Mouse (Mus musculus) testis, adult 2 months (tissue): ENCODE measurements at regions not wholly inside any gene's neighbourhood (a gene's known extent, or its start where the extent isn't known, plus 50 kb on each side); places are given as distances from the start of the nearest gene placed in this dataset.

Experiments
- H3K27ac ChIP-seq: fragments of 200-500 bp; 2 replicates; pipeline ENCODE4 v1.5.1; 2012; ENCODE audit warnings: low read depth, low read length; ENCODE audit not compliant: control insufficient read depth, insufficient read depth
- H3K27me3 ChIP-seq: fragments of 200-500 bp; 2 replicates; pipeline ENCODE4 v1.6.1; 2012; ENCODE audit warnings: mild to moderate bottlenecking, low read length, moderate library complexity; ENCODE audit not compliant: control insufficient read depth, insufficient read depth
- H3K36me3 ChIP-seq: fragments of 200-500 bp; 2 replicates; pipeline ENCODE4 v1.6.1; 2012; ENCODE audit warnings: mild to moderate bottlenecking, low read length; ENCODE audit not compliant: control insufficient read depth, insufficient read depth
- H3K4me1 ChIP-seq: fragments of 200-500 bp; 2 replicates; pipeline ENCODE4 v1.6.1; 2012; ENCODE audit warnings: low read length; ENCODE audit not compliant: control insufficient read depth, insufficient read depth
- H3K4me3 ChIP-seq: fragments of 200-500 bp; 2 replicates; pipeline ENCODE4 v1.5.1; 2012; ENCODE audit warnings: low read depth, mild to moderate bottlenecking, low read length, moderate library complexity, mixed read lengths; ENCODE audit not compliant: control insufficient read depth
- CTCF ChIP-seq: fragments of 200-500 bp; IDR thresholded peaks from 2 replicates; pipeline ENCODE4 v1.5.1; 2012; ENCODE audit warnings: low read depth, mild to moderate bottlenecking, inconsistent platforms, low read length, moderate library complexity; ENCODE audit not compliant: control insufficient read depth, insufficient read depth, insufficient replicate concordance
- POLR2A ChIP-seq: fragments of 200-500 bp; IDR thresholded peaks from 2 replicates; pipeline ENCODE4 v1.6.1; 2012; ENCODE audit warnings: low read depth, mild to moderate bottlenecking, inconsistent platforms, low read length, moderate library complexity; ENCODE audit not compliant: control insufficient read depth

DNA sequence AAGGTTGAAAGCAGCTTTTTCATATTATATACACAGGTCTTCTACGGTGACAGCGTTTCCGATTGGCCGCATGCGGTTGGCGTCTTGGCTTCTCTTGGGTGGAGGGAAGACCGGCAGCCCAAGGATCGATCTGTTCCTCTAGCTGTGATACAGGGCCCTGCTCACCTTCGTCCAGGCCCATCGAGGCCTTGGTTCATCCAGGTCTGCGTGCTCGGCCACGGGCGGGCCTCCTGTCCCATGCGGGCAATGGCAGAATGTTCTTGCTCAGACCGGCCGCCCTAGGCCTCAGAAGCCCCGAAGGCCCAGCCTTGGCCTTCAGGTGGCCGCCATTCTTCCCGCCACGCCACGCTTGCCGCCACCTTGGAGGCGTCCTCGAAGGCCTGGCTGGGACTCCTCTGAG lies 194.4 kb upstream of the Ppp6c start:
- Histone ChIP-seq H3K27me3 (no peaks in the 10 kb centered on the region), H3K36me3 (no peaks in the 10 kb centered on the region), H3K4me1 (peaks cover 2% of the 10 kb centered on the region), H3K4me3 (peak overlapping the region; percentile 97), H3K27ac (peak overlapping the region; percentile 97)
- no peak; the same call in 1 of the 2 replicates for TF ChIP-seq POLR2A
- TF ChIP-seq CTCF, result no peak

DNA sequence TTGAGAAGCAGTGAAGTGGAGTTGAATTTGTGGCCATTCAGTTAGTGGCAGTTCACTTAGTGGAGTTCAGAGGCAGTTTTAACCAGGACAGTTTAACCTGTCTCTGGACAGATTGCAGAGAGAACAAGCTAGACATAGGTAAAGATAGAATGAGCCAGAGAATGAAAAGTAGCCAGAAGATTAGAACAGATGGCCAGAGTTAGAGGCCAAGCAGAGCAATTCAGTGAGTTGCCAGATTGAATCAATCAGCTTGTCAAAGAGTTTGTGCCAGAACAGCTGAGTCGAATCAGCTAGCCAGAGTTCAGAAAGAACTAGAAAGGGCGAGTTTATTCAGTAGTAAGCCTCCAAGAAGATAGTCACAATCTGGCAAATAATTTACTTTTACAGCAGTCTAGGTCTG lies 174.1 kb upstream of the Ppp6c start:
- no peaks in the 10 kb centered on the region for H3K4me1 ChIP-seq
- no peak overlapping the region for H3K27ac ChIP-seq
- H3K36me3 ChIP-seq, result no peaks in the 10 kb centered on the region
- no peak for TF ChIP-seq CTCF
- TF ChIP-seq POLR2A, result no peak
- no peaks in the 10 kb centered on the region for H3K27me3 ChIP-seq
- no peak overlapping the region for H3K4me3 ChIP-seq

DNA sequence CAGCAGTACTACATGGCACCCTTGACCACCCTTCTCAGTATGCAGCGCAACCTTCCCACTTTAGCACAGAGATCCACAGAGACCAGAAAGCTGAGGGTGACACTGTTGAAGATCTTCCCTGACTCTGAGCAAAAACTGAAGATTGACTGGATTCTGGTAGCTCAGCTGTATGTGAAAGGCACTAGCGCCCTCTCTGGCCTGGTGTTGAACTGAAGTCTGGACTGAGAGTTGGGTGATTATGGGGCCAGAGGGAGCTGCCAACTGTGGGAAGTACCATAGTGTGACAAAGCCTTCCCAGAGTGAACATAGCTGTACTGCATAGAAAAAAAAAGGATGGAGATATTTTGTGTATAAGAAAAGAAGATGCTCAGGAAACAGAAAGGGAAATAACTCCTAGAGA lies 173.3 kb upstream of the Ppp6c start:
- TF ChIP-seq CTCF (no peak), POLR2A (no peak)
- no peaks in the 10 kb centered on the region for H3K27me3 ChIP-seq
- H3K27ac ChIP-seq, result no peak overlapping the region
- no peak overlapping the region for H3K4me3 ChIP-seq
- H3K36me3 ChIP-seq, result no peaks in the 10 kb centered on the region
- H3K4me1 ChIP-seq, result no peaks in the 10 kb centered on the region

DNA sequence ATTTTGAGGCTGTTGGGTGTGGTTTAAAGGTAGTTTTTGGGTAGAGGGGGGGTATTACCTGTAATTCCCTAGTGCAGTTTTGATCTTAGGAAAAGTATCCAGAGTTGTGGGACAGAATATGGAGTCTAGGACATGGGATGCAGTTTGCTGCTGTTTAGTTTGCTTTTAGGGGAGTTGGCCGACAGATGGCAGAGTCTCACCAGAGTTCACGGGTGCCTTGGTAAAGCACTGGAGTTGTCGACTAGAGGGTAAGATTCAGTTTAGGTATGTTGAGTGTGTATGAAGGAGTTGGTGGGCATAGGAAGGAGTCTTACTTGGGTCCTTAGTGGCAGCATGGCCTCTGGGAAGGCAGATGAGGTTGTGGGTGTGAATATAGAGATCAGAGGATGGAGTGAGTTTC lies 168.4 kb upstream of the Ppp6c start:
- no peak overlapping the region for H3K4me3 ChIP-seq
- TF ChIP-seq CTCF, result no peak
- TF ChIP-seq POLR2A, result no peak
- H3K36me3 ChIP-seq, result no peaks in the 10 kb centered on the region
- no peak overlapping the region for H3K27ac ChIP-seq
- no peaks in the 10 kb centered on the region for H3K4me1 ChIP-seq
- H3K27me3 ChIP-seq, result no peaks in the 10 kb centered on the region

DNA sequence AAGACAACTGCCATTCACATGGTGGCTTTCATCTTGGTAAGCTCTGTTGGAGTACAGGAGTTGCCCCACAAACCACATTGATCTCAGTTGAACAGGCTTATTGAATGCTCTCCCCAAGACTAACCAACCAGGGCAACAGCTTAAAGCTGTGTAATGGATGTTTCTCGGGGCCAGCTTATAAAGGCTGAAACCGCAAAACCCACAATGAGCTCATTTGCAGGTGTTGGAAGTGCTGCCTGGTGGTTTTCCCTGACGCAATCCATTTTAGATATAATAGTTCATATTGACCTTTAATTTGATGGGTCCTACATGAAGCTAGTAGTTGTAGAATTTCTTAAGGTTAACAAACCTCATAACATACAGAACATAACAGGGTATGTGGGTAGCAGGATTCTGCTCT lies 151.0 kb upstream of the Ppp6c start:
- no peak overlapping the region for H3K4me3 ChIP-seq
- H3K27me3 ChIP-seq, result no peaks in the 10 kb centered on the region
- TF ChIP-seq POLR2A (no peak), CTCF (no peak)
- no peaks in the 10 kb centered on the region for H3K36me3 ChIP-seq
- H3K4me1 ChIP-seq, result no peaks in the 10 kb centered on the region
- no peak overlapping the region for H3K27ac ChIP-seq

DNA sequence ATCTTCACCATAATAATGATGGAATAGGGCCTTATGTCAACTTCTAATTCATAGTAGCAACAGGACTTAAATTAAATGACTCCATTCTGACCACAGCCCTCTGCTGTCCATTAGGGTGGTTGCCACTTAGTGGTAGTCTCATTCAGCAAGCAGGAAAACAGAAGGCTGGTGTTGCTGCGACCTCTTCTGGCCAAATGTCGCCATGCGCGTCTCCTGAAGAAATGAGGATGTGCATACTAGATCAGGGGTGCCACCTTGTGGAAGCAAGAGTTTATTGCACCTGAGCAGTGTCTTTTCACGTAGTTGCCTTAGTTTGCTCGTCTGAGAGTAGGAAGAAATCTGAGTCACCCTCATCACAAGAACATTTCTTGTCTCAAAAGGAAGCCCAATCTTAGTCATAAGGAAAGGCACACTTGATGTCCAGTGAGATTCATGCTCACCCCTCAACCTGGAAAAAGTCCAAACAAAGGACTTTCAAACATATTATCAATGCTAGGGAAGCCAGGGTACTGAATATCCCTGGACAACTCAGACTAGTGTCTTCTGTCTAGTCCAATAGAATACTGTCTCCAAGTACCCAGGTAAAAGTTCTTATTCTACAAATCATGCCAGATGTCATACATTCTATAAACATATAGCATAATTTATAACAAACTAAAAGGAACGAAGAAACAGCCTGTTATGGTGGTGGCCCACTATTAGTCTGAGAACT lies 147.0 kb upstream of the Ppp6c start:
- H3K27me3 ChIP-seq, result no peaks in the 10 kb centered on the region
- H3K27ac ChIP-seq, result no peak overlapping the region
- no peak for TF ChIP-seq POLR2A
- TF ChIP-seq CTCF, result peak; percentile 93
- H3K36me3 ChIP-seq, result no peaks in the 10 kb centered on the region
- H3K4me3 ChIP-seq, result no peak overlapping the region
- H3K4me1 ChIP-seq, result no peaks in the 10 kb centered on the region

DNA sequence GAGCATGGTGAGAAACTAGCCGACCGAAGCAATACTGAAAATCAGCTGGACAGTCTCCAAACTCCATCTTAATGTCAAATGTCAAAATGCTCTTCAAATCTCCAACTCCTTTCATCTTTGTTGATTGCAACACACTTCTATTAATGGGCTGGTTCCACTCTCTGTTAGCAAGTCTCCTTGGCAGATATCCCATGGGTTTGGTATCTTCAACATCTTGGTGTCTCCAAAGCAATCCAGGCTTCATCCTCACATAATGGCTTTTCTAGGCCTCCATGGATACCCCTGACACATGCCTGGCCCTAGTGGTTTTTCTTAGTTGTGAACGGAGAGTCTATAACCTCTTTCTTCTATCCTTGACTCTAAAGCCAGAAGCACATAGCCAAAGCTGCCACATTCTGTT lies 118.0 kb upstream of the Ppp6c start:
- Histone ChIP-seq H3K27me3 (no peaks in the 10 kb centered on the region), H3K36me3 (no peaks in the 10 kb centered on the region), H3K4me1 (no peaks in the 10 kb centered on the region), H3K27ac (no peak overlapping the region), H3K4me3 (no peak overlapping the region)
- TF ChIP-seq CTCF (no peak), POLR2A (no peak)

DNA sequence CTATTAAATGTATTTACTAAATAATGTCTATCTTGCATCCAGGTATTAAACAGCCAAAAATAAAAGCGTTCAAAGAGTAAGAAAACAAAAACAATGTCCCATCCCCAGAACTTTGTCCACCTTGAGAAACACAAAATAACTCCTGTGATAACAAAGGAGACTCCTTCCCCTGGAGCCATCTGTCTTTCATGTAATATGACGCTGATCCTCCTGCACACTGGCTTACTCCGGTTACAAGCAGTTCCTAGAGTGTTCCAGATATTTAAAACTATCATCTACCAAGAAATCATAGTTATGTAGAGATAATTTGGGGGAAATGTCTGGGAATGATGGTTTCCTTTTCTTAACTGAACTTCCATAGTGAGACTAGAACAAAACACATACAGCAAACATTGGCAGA lies 114.2 kb upstream of the Ppp6c start:
- no peak overlapping the region for H3K27ac ChIP-seq
- no peaks in the 10 kb centered on the region for H3K36me3 ChIP-seq
- no peaks in the 10 kb centered on the region for H3K4me1 ChIP-seq
- H3K4me3 ChIP-seq, result no peak overlapping the region
- no peak for TF ChIP-seq POLR2A
- no peaks in the 10 kb centered on the region for H3K27me3 ChIP-seq
